Mouse (Mus musculus) thymus, postnatal 4 days (tissue): ENCODE measurements around the gene Tmprss12.
"Not testable (repeated sequence)": the region's sequence is repeated elsewhere in the genome, so short reads cannot be mapped to it uniquely, and the experiment has no call there.

Experiments used
- DNase-seq: peaks from one replicate; pipeline ENCODE4 v3.0.0; 2021

Gene Tmprss12

GRCm38 (mm10) chr15:100328089-100328488 is 47.5 kb downstream of the Tmprss12 start:
- DNase-seq: not testable (repeated sequence)

GRCm38 (mm10) chr15:100329336-100329735 is 48.7 kb downstream of the Tmprss12 start:
- DNase-seq: not testable (repeated sequence)

GRCm38 (mm10) chr15:100330739-100331138 is 50.1 kb downstream of the Tmprss12 start:
- DNase-seq: no peak

- DNase-seq: not testable (repeated sequence)
Measured at GRCm38 (mm10) chr15:100332077-100332961, 51.7 kb downstream of the Tmprss12 start.

GRCm38 (mm10) chr15:100334629-100335028 is 54.0 kb downstream of the Tmprss12 start, which contains the start of gene Mettl7a3:
Gene Mettl7a3, plus strand, starts transcription at chr15:100334929.
- DNase-seq: no peak

- DNase-seq: not testable (repeated sequence)
Measured at GRCm38 (mm10) chr15:100337328-100337727, 56.7 kb downstream of the Tmprss12 start.

- peak; percentile 84 for DNase-seq
Measured at GRCm38 (mm10) chr15:100337847-100338246, 57.2 kb downstream of the Tmprss12 start.

- not testable (repeated sequence) for DNase-seq
Measured at GRCm38 (mm10) chr15:100341314-100341980, 60.8 kb downstream of the Tmprss12 start.
